Mouse (Mus musculus) heart, embryonic 16.5 days (tissue): ENCODE results near the gene Gm20388. TPM values are rescaled to one million over a fixed set of nuclear protein-coding genes. Genes with fewer than 3 reads are reported as not detected.

Experiments used
- ATAC-seq: fragments of 200-750 bp; cut with Nextera tagmentation; replicated peaks from 2 replicates; pipeline ENCODE4 v1.8.0; 2017; ENCODE audit warnings: moderate number of reproducible peaks; ENCODE audit not compliant: insufficient read depth, low FRiP score; ENCODE audit errors: extremely low read depth
- H3K27ac ChIP-seq: fragments of 300-500 bp; sonication (generic); 2 replicates; pipeline ENCODE4 v1.5.1; 2014; ENCODE audit warnings: mild to moderate bottlenecking, low read length, control low read depth, moderate library complexity
- H3K27me3 ChIP-seq: fragments of 300-500 bp; sonication (generic); 2 replicates; pipeline ENCODE4 v1.6.1; 2014; ENCODE audit warnings: low read length, mixed read lengths; ENCODE audit not compliant: control insufficient read depth, insufficient read depth
- H3K36me3 ChIP-seq: fragments of 300-500 bp; sonication (generic); 2 replicates; pipeline ENCODE4 v1.6.1; 2014; ENCODE audit not compliant: control insufficient read depth, insufficient read depth
- H3K4me1 ChIP-seq: fragments of 300-500 bp; sonication (generic); 2 replicates; pipeline ENCODE4 v1.6.1; 2014; ENCODE audit warnings: low read length, mixed read lengths; ENCODE audit not compliant: control insufficient read depth, insufficient read depth
- H3K4me2 ChIP-seq: fragments of 300-500 bp; sonication (generic); 2 replicates; pipeline ENCODE4 v1.6.1; 2014; ENCODE audit warnings: low read depth, mild to moderate bottlenecking, control low read depth, low read length
- H3K4me3 ChIP-seq: fragments of 300-500 bp; sonication (generic); 2 replicates; pipeline ENCODE4 v1.5.1; 2014; ENCODE audit warnings: mild to moderate bottlenecking, control low read depth, low read length
- H3K9ac ChIP-seq: fragments of 300-500 bp; sonication (generic); 2 replicates; pipeline ENCODE4 v1.6.1; 2014; ENCODE audit warnings: low read length, control low read depth
- H3K9me3 ChIP-seq: fragments of 300-500 bp; sonication (generic); replicated peaks from 2 replicates; pipeline ENCODE4 v1.6.1; 2016; ENCODE audit warnings: low read length; ENCODE audit not compliant: control insufficient read depth
- WGBS: fragments of 180-500 bp; shearing (Covaris S2); extraction: QIAGEN DNeasy Blood & Tissue Kit; methylation state at CpG from one replicate; pipeline ENCODE4 v1.1.7; 2014; 5-methylcytosine and 5-hydroxymethylcytosine counted together
- polyA plus RNA-seq: library from polyadenylated mRNA; unstranded; fragments of >200 nt; fragmentation: Nextera tagmentation; extraction: Ambion mirVana; gene quantifications from 2 replicates; pipeline ENCODE4 v1.2.1, GENCODE M21; 2015

The Gm20388 gene
- polyA plus RNA-seq, 1 experiment from 2014 or later, result 4.5 TPM

GRCm38 (mm10) chr8:120847735-120848134, 937.1 kb downstream of the Gm20388 start:
- no peak overlapping the region for H3K9ac ChIP-seq
- H3K4me2 ChIP-seq, result no peak overlapping the region
- H3K36me3 ChIP-seq, result no peaks in the 10 kb centered on the region
- no peak overlapping the region for H3K4me3 ChIP-seq
- no peak overlapping the region for H3K27ac ChIP-seq
- no peak for ATAC-seq
- no peaks in the 10 kb centered on the region for H3K27me3 ChIP-seq
- H3K9me3 ChIP-seq, result no peaks in the 10 kb centered on the region
- 18% methylated on average over 13 of the region's 14 CpGs for WGBS
- no peaks in the 10 kb centered on the region; the same call in 1 of the 2 replicates for H3K4me1 ChIP-seq

DNA sequence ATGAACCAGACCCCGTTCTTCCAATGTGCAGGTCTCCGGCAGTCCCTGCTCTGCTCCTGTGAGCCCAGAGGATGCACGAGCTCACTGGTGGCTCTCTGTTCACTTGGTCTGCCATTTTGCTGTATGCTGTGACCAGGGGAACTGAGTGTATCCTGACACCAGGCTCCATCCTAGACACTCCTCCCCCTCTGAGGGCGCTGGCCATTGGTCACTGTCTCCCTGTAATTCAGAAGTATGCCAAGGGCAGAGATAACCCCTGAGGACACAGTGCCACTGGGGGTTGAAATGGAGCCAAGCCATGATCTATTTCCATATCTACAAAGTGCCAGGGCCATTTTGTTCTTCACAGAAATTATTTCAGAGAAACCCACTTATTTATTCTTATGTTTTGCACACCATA, 937.8 kb downstream of the Gm20388 start:
- Histone ChIP-seq H3K27ac (no peak overlapping the region), H3K4me2 (no peak overlapping the region), H3K4me1 (no peaks in the 10 kb centered on the region; the same call in 1 of the 2 replicates), H3K4me3 (no peak overlapping the region), H3K9ac (no peak overlapping the region), H3K27me3 (no peaks in the 10 kb centered on the region), H3K36me3 (no peaks in the 10 kb centered on the region), H3K9me3 (no peaks in the 10 kb centered on the region)
- ATAC-seq, result no peak
- 69% methylated on average over 4 of the region's 4 CpGs for WGBS

DNA sequence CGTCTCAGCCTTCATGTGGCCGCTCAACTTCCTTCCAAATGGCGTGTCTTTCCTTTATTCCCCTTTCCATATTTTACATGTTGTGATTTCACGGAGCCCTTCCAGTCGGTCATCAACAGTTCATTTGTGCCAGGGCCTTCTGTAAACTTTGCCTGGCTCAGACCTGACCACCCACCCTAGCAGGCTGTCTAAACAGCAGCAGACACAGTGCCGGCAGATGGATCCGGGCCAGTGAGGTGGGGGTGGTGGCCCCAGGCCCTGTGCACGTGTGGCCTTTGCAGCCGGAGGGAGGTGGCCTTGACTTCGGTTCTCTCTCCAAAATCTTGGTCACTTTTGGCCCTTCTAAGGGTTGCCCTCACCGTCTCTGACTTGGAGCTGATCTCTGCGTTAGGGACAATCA, 940.8 kb downstream of the Gm20388 start:
- Histone ChIP-seq H3K27me3 (0 out of 2 replicates have a peak, but pooled peaks cover 3% of the 10 kb centered on the region), H3K27ac (no peak overlapping the region)
- no peak for ATAC-seq

GRCm38 (mm10) chr8:120859881-120860280, 949.2 kb downstream of the Gm20388 start:
- H3K9ac ChIP-seq, result no peak overlapping the region
- no peaks in the 10 kb centered on the region for H3K36me3 ChIP-seq
- no peak for ATAC-seq
- WGBS, result 36% methylated on average over 14 of the region's 14 CpGs
- H3K27ac ChIP-seq, result no peak overlapping the region
- H3K27me3 ChIP-seq, result peaks cover 20% of the 10 kb centered on the region
- H3K4me2 ChIP-seq, result peak overlapping the region; percentile 10
- no peaks in the 10 kb centered on the region for H3K9me3 ChIP-seq
- H3K4me1 ChIP-seq, result peaks cover 15% of the 10 kb centered on the region
- no peak overlapping the region for H3K4me3 ChIP-seq

More for the DNA sequence above, 940.8 kb downstream of the Gm20388 start:
- Histone ChIP-seq H3K9ac (no peak overlapping the region), H3K9me3 (no peaks in the 10 kb centered on the region), H3K36me3 (no peaks in the 10 kb centered on the region), H3K4me1 (no peaks in the 10 kb centered on the region; the same call in 1 of the 2 replicates), H3K4me2 (no peak overlapping the region), H3K4me3 (no peak overlapping the region)
- 78% methylated on average over 12 of the region's 12 CpGs for WGBS

GRCm38 (mm10) chr8:120860423-120861126, 949.9 kb downstream of the Gm20388 start:
- no peak overlapping the region for H3K9ac ChIP-seq
- peaks cover 15% of the 10 kb centered on the region for H3K4me1 ChIP-seq
- 0 out of 2 replicates have a peak, but pooled peaks have one; percentile 19 for ATAC-seq
- no peaks in the 10 kb centered on the region for H3K36me3 ChIP-seq
- H3K27me3 ChIP-seq, result peaks cover 20% of the 10 kb centered on the region
- peak overlapping the region; percentile 10 for H3K4me2 ChIP-seq
- WGBS, result 27% methylated on average over 24 of the region's 24 CpGs
- no peaks in the 10 kb centered on the region for H3K9me3 ChIP-seq
- no peak overlapping the region for H3K4me3 ChIP-seq
- no peak overlapping the region for H3K27ac ChIP-seq

GRCm38 (mm10) chr8:120863683-120864082, 953.0 kb downstream of the Gm20388 start:
- Histone ChIP-seq H3K27ac (no peak overlapping the region), H3K9me3 (no peaks in the 10 kb centered on the region), H3K36me3 (no peaks in the 10 kb centered on the region), H3K27me3 (peaks cover 13% of the 10 kb centered on the region; the same call in 1 of the 2 replicates), H3K4me2 (no peak overlapping the region), H3K4me3 (no peak overlapping the region), H3K4me1 (peaks cover 15% of the 10 kb centered on the region), H3K9ac (no peak overlapping the region)
- ATAC-seq, result no peak
- 70% methylated on average over 4 of the region's 4 CpGs for WGBS

GRCm38 (mm10) chr8:120867386-120867785, 956.7 kb downstream of the Gm20388 start:
- H3K27me3 ChIP-seq, result peaks cover 3% of the 10 kb centered on the region; the same call in 1 of the 2 replicates

GRCm38 (mm10) chr8:120872661-120873060, 962.0 kb downstream of the Gm20388 start:
- H3K4me1 ChIP-seq, result no peaks in the 10 kb centered on the region
- H3K4me2 ChIP-seq, result no peak overlapping the region
- 75% methylated on average over 6 of the region's 6 CpGs for WGBS
- H3K27me3 ChIP-seq, result peaks cover 16% of the 10 kb centered on the region
- H3K4me3 ChIP-seq, result no peak overlapping the region
- H3K36me3 ChIP-seq, result no peaks in the 10 kb centered on the region
- ATAC-seq, result no peak
- no peaks in the 10 kb centered on the region for H3K9me3 ChIP-seq
- H3K9ac ChIP-seq, result no peak overlapping the region
- no peak overlapping the region for H3K27ac ChIP-seq

More at GRCm38 (mm10) chr8:120867386-120867785, 956.7 kb downstream of the Gm20388 start:
- Histone ChIP-seq H3K36me3 (no peaks in the 10 kb centered on the region), H3K4me3 (no peak overlapping the region), H3K9ac (no peak overlapping the region), H3K9me3 (no peaks in the 10 kb centered on the region), H3K27ac (no peak overlapping the region), H3K4me2 (no peak overlapping the region), H3K4me1 (no peaks in the 10 kb centered on the region)
- 68% methylated on average over 6 of the region's 6 CpGs for WGBS
- no peak for ATAC-seq

DNA sequence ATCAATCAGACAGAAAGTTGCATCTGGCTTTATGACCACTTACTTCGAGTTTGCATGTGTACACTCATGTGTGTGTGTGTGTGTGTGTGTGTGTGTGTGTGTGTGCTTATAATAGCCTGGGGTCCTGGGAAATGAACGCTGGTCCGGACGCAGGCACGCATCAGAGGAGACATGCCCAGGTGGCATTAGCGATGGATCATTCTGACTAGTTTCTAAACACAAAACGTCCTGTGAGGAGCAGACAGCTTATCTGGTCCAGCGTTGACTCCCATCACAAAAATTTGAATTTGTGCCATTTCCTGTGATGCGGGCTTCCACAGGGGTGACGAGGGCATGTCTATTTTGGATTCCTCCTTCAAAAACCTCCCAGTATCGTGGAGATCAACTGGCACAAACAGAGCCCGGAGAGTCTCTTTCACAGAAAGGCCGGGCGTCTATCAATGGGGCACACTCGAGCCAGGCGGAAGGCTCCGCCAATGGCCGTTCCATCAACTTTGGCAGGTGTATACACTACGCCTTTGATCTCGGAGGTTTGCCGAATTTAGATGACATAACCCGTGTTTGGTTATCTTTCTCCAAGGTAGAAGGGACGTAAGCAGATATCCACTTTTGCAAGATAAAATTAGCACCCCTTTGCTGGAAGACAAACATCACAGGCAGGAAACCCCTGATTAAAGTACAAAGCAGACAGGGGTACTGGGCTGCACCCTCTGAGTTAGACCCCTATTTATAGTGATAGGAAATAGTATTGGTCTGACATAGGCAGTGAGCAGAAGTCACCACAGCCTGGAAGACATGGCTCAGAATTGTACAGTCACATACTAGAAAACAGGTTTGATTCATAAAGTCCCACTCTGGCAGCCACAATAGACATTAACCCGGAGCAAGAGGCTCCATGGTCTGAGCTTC, 965.6 kb downstream of the Gm20388 start:
- H3K9ac ChIP-seq, result no peak overlapping the region
- 57% methylated on average over 24 of the region's 24 CpGs for WGBS
- H3K27ac ChIP-seq, result no peak overlapping the region
- no peak overlapping the region for H3K4me3 ChIP-seq
- no peak for ATAC-seq
- H3K4me2 ChIP-seq, result no peak overlapping the region
- peaks cover 43% of the 10 kb centered on the region for H3K27me3 ChIP-seq
- H3K9me3 ChIP-seq, result no peaks in the 10 kb centered on the region
- H3K36me3 ChIP-seq, result no peaks in the 10 kb centered on the region
- H3K4me1 ChIP-seq, result no peaks in the 10 kb centered on the region
